Mouse (Mus musculus) G1E (cell line): ENCODE measurements around the gene Fgfr2.

Experiments
- CTCF ChIP-seq: IDR thresholded peaks from 2 replicates; pipeline ENCODE4 v1.5.1; 2012; ENCODE audit warnings: low read depth, low read length, inconsistent platforms, mixed read lengths
- GATA1 ChIP-seq: IDR thresholded peaks from 2 replicates; pipeline ENCODE4 v1.6.1; 2012; ENCODE audit warnings: borderline replicate concordance, low read length, inconsistent platforms, mixed read lengths
- POLR2AphosphoS5 ChIP-seq: IDR thresholded peaks from 2 replicates; pipeline ENCODE4 v1.6.1; 2012; ENCODE audit warnings: low read depth, low read length, inconsistent platforms; ENCODE audit not compliant: insufficient replicate concordance
- TAL1 ChIP-seq: conservative IDR thresholded peaks from 2 replicates; pipeline ENCODE4 v1.6.1; 2012; ENCODE audit warnings: low read depth, low read length, inconsistent platforms, mixed read lengths

GRCm38 (mm10) chr7:131184339-131184738 is 1938.8 kb downstream of the Fgfr2 start:
- TF ChIP-seq GATA1 = no peak
- TF ChIP-seq CTCF = no peak
- no peak for TF ChIP-seq TAL1
- no peak for TF ChIP-seq POLR2AphosphoS5
